Mouse (Mus musculus) fibroblast of lung, adult 2 months (primary cell): ENCODE measurements around the gene Figla.
"Not testable (repeated sequence)": the region's sequence is repeated elsewhere in the genome, so short reads cannot be mapped to it uniquely, and the experiment has no call there.

Experiments
- DNase-seq: peaks from one replicate; pipeline ENCODE4 v3.0.0-alpha.2; 2011; ENCODE audit warnings: low read depth

Gene Figla

GRCm38 (mm10) chr6:86015871-86016270, at the start of gene Figla:
TSS of gene Figla (plus strand) at chr6:86016171.
- no peak for DNase-seq

- DNase-seq, result no peak
These were observed 49.3 kb upstream of the Figla start for GRCm38 (mm10) chr6:85966686-85967085.

- no peak for DNase-seq
These were observed 46.1 kb upstream of the Figla start for GRCm38 (mm10) chr6:85969889-85970288.

- DNase-seq, result no peak
These were observed 43.3 kb upstream of the Figla start for GRCm38 (mm10) chr6:85972699-85973098.

GRCm38 (mm10) chr6:85973336-85973735, 42.6 kb upstream of the Figla start:
- DNase-seq, result no peak

GRCm38 (mm10) chr6:85974941-85975617, 40.9 kb upstream of the Figla start:
- no peak for DNase-seq

- DNase-seq, result no peak
These were observed 40.2 kb upstream of the Figla start for GRCm38 (mm10) chr6:85975761-85976160.

GRCm38 (mm10) chr6:85976242-85976641, 39.7 kb upstream of the Figla start:
- DNase-seq, result no peak

- not testable (repeated sequence) for DNase-seq
These were observed 37.2 kb upstream of the Figla start for GRCm38 (mm10) chr6:85978736-85979135.

GRCm38 (mm10) chr6:85984351-85984750, 31.6 kb upstream of the Figla start:
- DNase-seq, result no peak

GRCm38 (mm10) chr6:85989570-85989969, 26.4 kb upstream of the Figla start:
- not testable (repeated sequence) for DNase-seq

GRCm38 (mm10) chr6:85990774-85991173, 25.2 kb upstream of the Figla start:
- not testable (repeated sequence) for DNase-seq

- no peak for DNase-seq
These were observed 12.5 kb upstream of the Figla start for GRCm38 (mm10) chr6:86003405-86003925.

- peak; percentile 61 for DNase-seq
These were observed 11.5 kb upstream of the Figla start for GRCm38 (mm10) chr6:86004271-86005148.

GRCm38 (mm10) chr6:86009980-86010379, 6.0 kb upstream of the Figla start:
- DNase-seq, result no peak

GRCm38 (mm10) chr6:86014812-86015211, 1.2 kb upstream of the Figla start:
- not testable (repeated sequence) for DNase-seq

- DNase-seq, result no peak
These were observed 901 bp downstream of the Figla start for GRCm38 (mm10) chr6:86016793-86017350.

GRCm38 (mm10) chr6:86019415-86020237, 3.7 kb downstream of the Figla start:
- no peak for DNase-seq

GRCm38 (mm10) chr6:86020948-86021347, 5.0 kb downstream of the Figla start:
- DNase-seq, result no peak

- DNase-seq, result no peak
These were observed 10.8 kb downstream of the Figla start for GRCm38 (mm10) chr6:86026632-86027292.

GRCm38 (mm10) chr6:86028150-86028549, 12.2 kb downstream of the Figla start:
- DNase-seq, result no peak
